Mouse (Mus musculus): ENCODE results near the gene Gm3336.

- no peak for TF ChIP-seq CTCF (IDR thresholded peaks at IDR 0.05; ENCODE audit: low read depth, low read length)
- TF ChIP-seq POLR2A (IDR thresholded peaks at IDR 0.05; ENCODE audit: borderline replicate concordance, low read depth, low read length): no peak
These were observed 52.9 kb downstream of the Gm3336 start for GRCm38 (mm10) chr8:70771217-70771616.
